Mouse (Mus musculus) heart, embryonic 14.5 days (tissue): ENCODE measurements around the gene Mapk3. TPM values are rescaled to one million over a fixed set of nuclear protein-coding genes. Genes with fewer than 3 reads are reported as not detected.

Source experiments
- ATAC-seq: fragments of 200-750 bp; cut with Nextera tagmentation; 2 replicates; pipeline ENCODE4 v1.8.0; 2017; ENCODE audit warnings: low read depth, moderate TSS enrichment; ENCODE audit not compliant: insufficient number of reproducible peaks, insufficient read depth, low FRiP score
- H3K27ac ChIP-seq, 2 experiments: fragments of 200-500 bp in 1 of 2; fragments of 300-500 bp in 1 of 2; sonication (generic) in 1 of 2; replicated peaks in 1 of 2; 2 replicates each; pipeline ENCODE4 v1.5.1; 2012 to 2014; ENCODE audit warnings: low read depth in 2 of 2, low read length in 2 of 2, control low read depth in 1 of 2, mild to moderate bottlenecking in 1 of 2, mixed read lengths in 1 of 2; ENCODE audit not compliant: control insufficient read depth in 1 of 2, insufficient read depth in 1 of 2
- H3K27me3 ChIP-seq: fragments of 300-500 bp; sonication (generic); 2 replicates; pipeline ENCODE4 v1.6.1; 2014; ENCODE audit warnings: mild to moderate bottlenecking, low read length, control low read depth; ENCODE audit not compliant: control insufficient read depth, insufficient read depth
- H3K36me3 ChIP-seq: fragments of 300-500 bp; sonication (generic); 2 replicates; pipeline ENCODE4 v1.6.1; 2014; ENCODE audit warnings: mild to moderate bottlenecking, control low read depth, low read length, mixed read lengths; ENCODE audit not compliant: control insufficient read depth, insufficient read depth
- H3K4me1 ChIP-seq, 2 experiments: fragments of 200-500 bp in 1 of 2; fragments of 300-500 bp in 1 of 2; sonication (generic) in 1 of 2; 2 replicates each; pipeline ENCODE4 v1.6.1; 2012 to 2014; ENCODE audit warnings: low read length in 2 of 2, control low read depth in 1 of 2, mixed read lengths in 1 of 2; ENCODE audit not compliant: control insufficient read depth in 2 of 2, insufficient read depth in 2 of 2
- H3K4me2 ChIP-seq: fragments of 300-500 bp; sonication (generic); 2 replicates; pipeline ENCODE4 v1.6.1; 2014; ENCODE audit warnings: mild to moderate bottlenecking, low read length
- H3K4me3 ChIP-seq, 2 experiments: fragments of 200-500 bp in 1 of 2; fragments of 300-500 bp in 1 of 2; sonication (generic) in 1 of 2; 2 replicates each; pipeline ENCODE4 v1.5.1; 2012 to 2014; ENCODE audit warnings: low read length in 2 of 2, mild to moderate bottlenecking in 2 of 2, control low read depth in 1 of 2, low read depth in 1 of 2, moderate library complexity in 1 of 2; ENCODE audit not compliant: control insufficient read depth in 1 of 2, insufficient read depth in 1 of 2
- H3K9ac ChIP-seq: fragments of 300-500 bp; sonication (generic); 2 replicates; pipeline ENCODE4 v1.6.1; 2014; ENCODE audit warnings: mild to moderate bottlenecking, low read length
- H3K9me3 ChIP-seq: fragments of 300-500 bp; sonication (generic); 2 replicates; pipeline ENCODE4 v1.6.1; 2016; ENCODE audit warnings: low read length, control low read depth; ENCODE audit not compliant: control insufficient read depth
- WGBS: fragments of 180-500 bp; shearing (Covaris S2); extraction: QIAGEN DNeasy Blood & Tissue Kit; methylation state at CpG from one replicate; pipeline ENCODE4 v1.1.7; 2014; 5-methylcytosine and 5-hydroxymethylcytosine counted together
- polyA plus RNA-seq: library from polyadenylated mRNA; unstranded; fragments of >200 nt; fragmentation: Nextera tagmentation; extraction: Ambion mirVana; gene quantifications from 2 replicates; pipeline ENCODE4 v1.2.1, GENCODE M21; 2014

The Mapk3 gene
- polyA plus RNA-seq, 1 experiment from 2014 or later = 57.3 TPM

- ATAC-seq = no peak
- no peak overlapping the region for H3K4me2 ChIP-seq
- WGBS = 74% methylated on average over 7 of the region's 7 CpGs
Observed at GRCm38 (mm10) chr7:126784469-126784868, 25.1 kb downstream of the Mapk3 start.

GRCm38 (mm10) chr7:126785056-126785455, 25.7 kb downstream of the Mapk3 start:
- Histone ChIP-seq H3K9me3 (no peaks in the 10 kb centered on the region), H3K4me2 (no peak overlapping the region), H3K9ac (no peak overlapping the region), H3K36me3 (peaks cover 66% of the 10 kb centered on the region), H3K4me1 (peaks cover 10 to 15% of the 10 kb centered on the region in 2 experiments), H3K27ac (no peak overlapping the region), H3K4me3 (no peak overlapping the region), H3K27me3 (no peaks in the 10 kb centered on the region)
- ATAC-seq = no peak
- 52% methylated on average over 4 of the region's 4 CpGs for WGBS

More at GRCm38 (mm10) chr7:126784469-126784868, 25.1 kb downstream of the Mapk3 start:
- no peak overlapping the region for H3K27ac ChIP-seq
- H3K36me3 ChIP-seq = peaks cover 60% of the 10 kb centered on the region
- H3K9me3 ChIP-seq = no peaks in the 10 kb centered on the region
- peaks cover 10 to 19% of the 10 kb centered on the region in 2 experiments for H3K4me1 ChIP-seq
- no peak overlapping the region for H3K4me3 ChIP-seq
- no peak overlapping the region for H3K9ac ChIP-seq
- H3K27me3 ChIP-seq = no peaks in the 10 kb centered on the region

- Histone ChIP-seq H3K4me3 (no peak overlapping the region), H3K36me3 (peaks cover 72% of the 10 kb centered on the region), H3K4me2 (no peak overlapping the region), H3K27me3 (no peaks in the 10 kb centered on the region), H3K27ac (no peak overlapping the region), H3K9me3 (no peaks in the 10 kb centered on the region), H3K9ac (no peak overlapping the region), H3K4me1 (peaks cover 4 to 12% of the 10 kb centered on the region in 2 experiments; a peak in 3 of 4 replicates)
- WGBS = 91% methylated on average over 14 of the region's 14 CpGs
- ATAC-seq = no peak
Observed at GRCm38 (mm10) chr7:126786142-126786541, 26.7 kb downstream of the Mapk3 start.

GRCm38 (mm10) chr7:126789141-126789540, 29.7 kb downstream of the Mapk3 start:
- Histone ChIP-seq H3K4me1 (peaks cover 2 to 17% of the 10 kb centered on the region in 2 experiments), H3K4me3 (no peak overlapping the region), H3K27me3 (no peaks in the 10 kb centered on the region), H3K9ac (no peak overlapping the region), H3K9me3 (no peaks in the 10 kb centered on the region), H3K4me2 (no peak overlapping the region), H3K36me3 (peaks cover 71% of the 10 kb centered on the region), H3K27ac (no peak overlapping the region)
- 77% methylated on average over 4 of the region's 4 CpGs for WGBS
- ATAC-seq = no peak

GRCm38 (mm10) chr7:126791851-126792720, 32.7 kb downstream of the Mapk3 start, which contains the start of gene Ppp4c:
Gene Ppp4c (minus strand): TSS chr7:126792496.
- H3K27ac ChIP-seq = peak within 1 kb of the TSS; percentile 96
- under 1% methylated on average over 62 of the region's 83 CpGs for WGBS

GRCm38 (mm10) chr7:126792721-126793443, 33.5 kb downstream of the Mapk3 start:
- peak overlapping the region; percentile 82 to 96 for H3K27ac ChIP-seq
- peaks cover 70% of the 10 kb centered on the region for H3K36me3 ChIP-seq
- ATAC-seq = no peak

More at GRCm38 (mm10) chr7:126791851-126792720, 32.7 kb downstream of the Mapk3 start, which contains the start of gene Ppp4c:
- Histone ChIP-seq H3K27me3 (no peaks in the 10 kb centered on the region), H3K4me3 (peak within 1 kb of the TSS; percentile 93 to 95), H3K9ac (peak within 1 kb of the TSS; percentile 98), H3K9me3 (no peaks in the 10 kb centered on the region), H3K36me3 (peaks cover 71% of the 10 kb centered on the region), H3K4me1 (peaks cover 2 to 26% of the 10 kb centered on the region in 2 experiments), H3K4me2 (peak within 1 kb of the TSS; percentile 80)
- peak; percentile 78 for ATAC-seq

GRCm38 (mm10) chr7:126793456-126794270, 34.3 kb downstream of the Mapk3 start:
- 67% methylated on average over 4 of the region's 4 CpGs for WGBS
- Histone ChIP-seq H3K9me3 (no peaks in the 10 kb centered on the region), H3K4me2 (peak overlapping the region; percentile 66; the same call in 1 of the 2 replicates), H3K27me3 (no peaks in the 10 kb centered on the region), H3K9ac (no peak overlapping the region), H3K4me3 (no peak overlapping the region), H3K4me1 (peaks cover 4 to 29% of the 10 kb centered on the region in 2 experiments), H3K36me3 (peaks cover 63% of the 10 kb centered on the region), H3K27ac (peak overlapping the region in 1 of 2 experiments; percentile 43; a peak in 2 of 4 replicates)
- ATAC-seq = no peak

More at GRCm38 (mm10) chr7:126792721-126793443, 33.5 kb downstream of the Mapk3 start:
- peak overlapping the region; percentile 98 for H3K9ac ChIP-seq
- H3K4me1 ChIP-seq = peaks cover 4 to 29% of the 10 kb centered on the region in 2 experiments
- H3K27me3 ChIP-seq = no peaks in the 10 kb centered on the region
- peak overlapping the region; percentile 66 for H3K4me2 ChIP-seq
- 16% methylated on average over 11 of the region's 11 CpGs for WGBS
- H3K4me3 ChIP-seq = peak overlapping the region; percentile 93 to 95
- H3K9me3 ChIP-seq = no peaks in the 10 kb centered on the region
